Mouse (Mus musculus): ENCODE measurements around the gene Mfn1. TPM values are rescaled to one million over a fixed set of nuclear protein-coding genes. Genes with fewer than 3 reads are reported as not detected.

Mfn1 gene
- total and polyA plus RNA-seq, 3 experiments = 16.6 to 27.4 (median 25.6) TPM

DNA sequence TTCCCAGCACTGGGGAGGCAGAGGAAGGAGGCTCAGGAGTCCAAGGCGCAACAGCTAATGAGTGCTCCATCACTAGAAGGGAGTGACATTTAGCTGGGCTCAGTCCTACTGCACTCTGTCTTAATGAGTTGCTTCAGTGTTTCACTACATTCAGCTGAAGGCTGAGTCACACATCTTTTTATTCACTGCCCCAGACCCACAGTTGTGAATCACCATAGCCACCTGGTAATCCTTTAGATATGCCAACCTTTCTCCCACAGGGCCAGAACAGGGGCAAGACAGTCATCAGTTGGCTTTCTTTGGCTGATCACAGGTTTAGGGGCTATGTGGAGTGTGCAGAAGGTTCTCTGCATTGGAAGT lies 32.6 kb upstream of the Mfn1 start:
- Histone ChIP-seq H3K36me3 (replicated peaks in 1 of 2; ENCODE audit: control insufficient read depth in 1 of 2, insufficient read depth in 1 of 2, low read length in 1 of 2) (no peaks in the 10 kb centered on the region), H3K27ac (ENCODE audit: insufficient read depth, low read depth) (peak overlapping the region; percentile 53), H3K79me2 (replicated peaks; ENCODE audit: control insufficient read depth, extremely low read depth, insufficient read depth, poor library complexity, severe bottlenecking) (no peaks in the 10 kb centered on the region), H3K4me1 (ENCODE audit: control insufficient read depth in 1 of 2, insufficient read depth in 2 of 2) (peaks cover 29 to 58% of the 10 kb centered on the region in 2 experiments), H3K4me3 (replicated peaks in 1 of 3; ENCODE audit: low read depth in 2 of 3, low read length in 2 of 3, poor library complexity in 1 of 3) (no peak overlapping the region), H3K9me3 (replicated peaks; ENCODE audit: low read length) (no peaks in the 10 kb centered on the region), H3K27me3 (replicated peaks) (no peaks in the 10 kb centered on the region), H3K4me2 (ENCODE audit: insufficient read depth, low read depth, poor library complexity, severe bottlenecking) (no peak overlapping the region), H3K9ac (ENCODE audit: insufficient read depth, low read depth) (no peak overlapping the region)
- in situ Hi-C loops (cut with MboI; ENCODE audit: low pct_ligation_motif_present, low pct_unique_long_range_greater_than_20kb, low sequenced_read_pairs) = loop anchor here (10.0 kb wide), 1 partner anchor 122 kb away; no protein-coding TSS in a partner anchor
- DNase-seq (ENCODE audit: extremely low read depth) = no peak
- dilution Hi-C loops (cut with MboI; ENCODE audit: extremely low pct_ligation_motif_present, extremely low pct_unique_long_range_greater_than_20kb, low sequenced_read_pairs) = no loop called here
- no peak for TF ChIP-seq E2F4 (IDR thresholded peaks at IDR 0.05; ENCODE audit: insufficient replicate concordance, low read depth, low read length)

DNA sequence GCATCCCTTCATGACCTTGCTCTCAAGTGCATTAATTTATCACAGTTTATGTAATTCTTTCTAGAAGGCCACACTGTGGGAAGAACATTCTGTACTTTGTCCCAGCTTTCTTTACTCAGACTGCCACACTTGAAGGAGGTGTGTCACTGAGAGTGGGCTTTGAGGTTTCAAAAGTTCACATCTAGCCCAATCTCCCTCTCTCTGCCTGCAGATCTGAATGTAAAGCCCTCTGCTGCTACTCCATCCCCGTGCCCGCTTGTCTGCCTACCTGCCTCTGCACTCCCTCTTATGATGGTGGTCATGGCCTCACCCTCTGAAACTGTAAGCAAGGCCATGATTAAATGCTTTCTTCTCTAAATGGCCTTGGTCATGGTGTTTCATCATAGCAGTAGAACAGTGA lies 28.9 kb upstream of the Mfn1 start:
- Histone ChIP-seq H3K27me3 (replicated peaks) (no peaks in the 10 kb centered on the region), H3K27ac (ENCODE audit: insufficient read depth, low read depth) (no peak overlapping the region), H3K9ac (ENCODE audit: insufficient read depth, low read depth) (no peak overlapping the region), H3K79me2 (replicated peaks; ENCODE audit: control insufficient read depth, extremely low read depth, insufficient read depth, poor library complexity, severe bottlenecking) (no peaks in the 10 kb centered on the region), H3K4me3 (replicated peaks in 1 of 3; ENCODE audit: low read depth in 2 of 3, low read length in 2 of 3, poor library complexity in 1 of 3) (no peak overlapping the region), H3K4me2 (ENCODE audit: insufficient read depth, low read depth, poor library complexity, severe bottlenecking) (no peak overlapping the region), H3K36me3 (replicated peaks in 1 of 2; ENCODE audit: control insufficient read depth in 1 of 2, insufficient read depth in 1 of 2, low read length in 1 of 2) (no peaks in the 10 kb centered on the region), H3K9me3 (replicated peaks; ENCODE audit: low read length) (no peaks in the 10 kb centered on the region), H3K4me1 (ENCODE audit: control insufficient read depth in 1 of 2, insufficient read depth in 2 of 2) (peaks cover 13 to 22% of the 10 kb centered on the region in 2 experiments)
- in situ Hi-C loops (cut with MboI; ENCODE audit: low pct_ligation_motif_present, low pct_unique_long_range_greater_than_20kb, low sequenced_read_pairs) (loop anchor here (5.0 to 25.0 kb wide), 3 partner anchors 43 to 713 kb away; no protein-coding TSS in a partner anchor), dilution Hi-C loops (cut with MboI; ENCODE audit: extremely low pct_ligation_motif_present, extremely low pct_unique_long_range_greater_than_20kb, low sequenced_read_pairs) (no loop called here)
- no peak for TF ChIP-seq ZKSCAN1 (IDR thresholded peaks at IDR 0.05; ENCODE audit: borderline replicate concordance, low read depth, low read length)
- TF ChIP-seq UBTF (IDR thresholded peaks at IDR 0.05; ENCODE audit: low read depth, low read length) = no peak
- DNase-seq (ENCODE audit: extremely low read depth) = no peak

DNA sequence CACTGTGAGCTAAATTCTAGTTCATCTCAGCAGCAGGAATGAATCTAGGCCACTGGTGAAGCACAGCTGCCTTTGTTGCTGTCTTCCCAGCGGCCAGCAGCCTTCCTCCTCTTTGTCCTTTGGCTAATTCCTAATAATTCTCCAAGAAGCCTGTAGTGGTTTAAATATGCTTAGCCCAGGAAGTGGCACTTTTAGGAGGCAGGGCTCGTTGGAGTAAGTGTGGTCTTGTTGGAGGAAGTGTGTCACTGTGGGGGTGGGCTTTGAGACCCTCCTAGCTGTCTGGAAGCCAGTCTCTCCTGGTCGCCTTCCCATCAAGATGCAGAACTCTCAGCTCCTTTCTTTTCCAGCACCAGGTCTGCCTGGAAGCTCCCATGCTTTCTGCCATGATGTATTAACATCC lies 23.4 kb upstream of the Mfn1 start:
- TF ChIP-seq SIN3A (IDR thresholded peaks at IDR 0.05; ENCODE audit: low read length) (no peak), ZMIZ1 (IDR thresholded peaks at IDR 0.05; ENCODE audit: low read depth, low read length) (no peak), USF1 (IDR thresholded peaks at IDR 0.05; ENCODE audit: low read depth, low read length) (no peak), ELF1 (IDR thresholded peaks at IDR 0.05; ENCODE audit: low read depth, low read length) (no peak), MYC (IDR thresholded peaks at IDR 0.05; ENCODE audit: low read depth, low read length) (no peak), ETS1 (conservative IDR thresholded peaks at IDR 0.05; ENCODE audit: low read depth, low read length) (no peak), KAT2A (IDR thresholded peaks at IDR 0.05; ENCODE audit: insufficient replicate concordance, low read length) (no peak), E2F4 (IDR thresholded peaks at IDR 0.05; ENCODE audit: insufficient replicate concordance, low read depth, low read length) (no peak), MXI1 (IDR thresholded peaks at IDR 0.05; ENCODE audit: low read depth, low read length) (no peak), MAFK (IDR thresholded peaks at IDR 0.05; ENCODE audit: insufficient replicate concordance, low read length) (no peak), JUND (conservative IDR thresholded peaks at IDR 0.05; ENCODE audit: low read depth, low read length) (no peak)
- H3K4me1 ChIP-seq (ENCODE audit: control insufficient read depth in 1 of 2, insufficient read depth in 2 of 2) = peaks cover 0 to 4% of the 10 kb centered on the region in 2 experiments; a peak in 1 of 4 replicates
- in situ Hi-C loops (cut with MboI; ENCODE audit: low pct_ligation_motif_present, low pct_unique_long_range_greater_than_20kb, low sequenced_read_pairs) (loop anchor here (10.0 to 25.0 kb wide), 2 partner anchors 171 to 719 kb away; no protein-coding TSS in a partner anchor), dilution Hi-C loops (cut with MboI; ENCODE audit: extremely low pct_ligation_motif_present, extremely low pct_unique_long_range_greater_than_20kb, low sequenced_read_pairs) (no loop called here)
- H3K4me2 ChIP-seq (ENCODE audit: insufficient read depth, low read depth, poor library complexity, severe bottlenecking) = no peak overlapping the region
- no peaks in the 10 kb centered on the region for H3K9me3 ChIP-seq (replicated peaks; ENCODE audit: low read length)
- no peak overlapping the region for H3K4me3 ChIP-seq (replicated peaks in 1 of 3; ENCODE audit: low read depth in 2 of 3, low read length in 2 of 3, poor library complexity in 1 of 3)
- no peaks in the 10 kb centered on the region for H3K79me2 ChIP-seq (replicated peaks; ENCODE audit: control insufficient read depth, extremely low read depth, insufficient read depth, poor library complexity, severe bottlenecking)
- no peak for DNase-seq (ENCODE audit: extremely low read depth)
- no peaks in the 10 kb centered on the region for H3K27me3 ChIP-seq (replicated peaks)
- H3K9ac ChIP-seq (ENCODE audit: insufficient read depth, low read depth) = no peak overlapping the region
- H3K36me3 ChIP-seq (replicated peaks in 1 of 2; ENCODE audit: control insufficient read depth in 1 of 2, insufficient read depth in 1 of 2, low read length in 1 of 2) = no peaks in the 10 kb centered on the region
- H3K27ac ChIP-seq (ENCODE audit: insufficient read depth, low read depth) = no peak overlapping the region

Data from CH12.LX (cell line).